Mouse (Mus musculus): Measurements from ENCODE around the gene Srsf7. TPM values are rescaled to one million over a fixed set of nuclear protein-coding genes. Genes with fewer than 3 reads are reported as not detected.

Gene Srsf7
- polyA plus RNA-seq, 1 experiment from 2014 or later, result 622 TPM

Other genes starting within 250 kb of the Srsf7 start
- 65.5 and 67.1 TPM in 2 replicates for gene Hnrnpll, start 145.0 kb downstream of the Srsf7 start, polyA plus RNA-seq (2015; fragmentation: Nextera tagmentation; extraction: Ambion mirVana)
- gene Galm, start 79.8 kb downstream of the Srsf7 start, polyA plus RNA-seq (2015; fragmentation: Nextera tagmentation; extraction: Ambion mirVana), result 18.2 and 20.8 TPM in 2 replicates
- 0.16 TPM in 1 of 2 replicates, not detected in the other for gene Ttc39d, start 153 bp upstream of the Srsf7 start, polyA plus RNA-seq (2015; fragmentation: Nextera tagmentation; extraction: Ambion mirVana)
- 41.0 and 45.1 TPM in 2 replicates for gene Gemin6, start 17.1 kb upstream of the Srsf7 start, polyA plus RNA-seq (2015; fragmentation: Nextera tagmentation; extraction: Ambion mirVana)
- gene Morn2, start 82.9 kb upstream of the Srsf7 start, polyA plus RNA-seq (2015; fragmentation: Nextera tagmentation; extraction: Ambion mirVana), result 34.6 and 35.7 TPM in 2 replicates
- gene Dhx57, start 83.2 kb upstream of the Srsf7 start, polyA plus RNA-seq (2015; fragmentation: Nextera tagmentation; extraction: Ambion mirVana), result 15.0 and 16.6 TPM in 2 replicates
- 0.60 and 0.63 TPM in 2 replicates for gene Arhgef33, start 100.1 kb upstream of the Srsf7 start, polyA plus RNA-seq (2015; fragmentation: Nextera tagmentation; extraction: Ambion mirVana)
- 1.7 and 2.0 TPM in 2 replicates for gene Gm10190, start 166.2 kb upstream of the Srsf7 start, polyA plus RNA-seq (2015; fragmentation: Nextera tagmentation; extraction: Ambion mirVana)

All from kidney, embryonic 15.5 days (tissue).